Mouse (Mus musculus): Measurements from ENCODE around the gene Rdh5. TPM values are rescaled to one million over a fixed set of nuclear protein-coding genes. Genes with fewer than 3 reads are reported as not detected.

The Rdh5 gene
- polyA plus RNA-seq (2012; fragmentation: generic; extraction: Trizol), result 10 to 100 TPM in 1 of 2 experiments, 1 to 10 TPM in 1; 6.5 to 25.9 TPM

GRCm38 (mm10) chr10:128922822-128923012 is at the start of gene Rdh5:
Gene Rdh5, minus strand, starts transcription at chr10:128922888.

DNA sequence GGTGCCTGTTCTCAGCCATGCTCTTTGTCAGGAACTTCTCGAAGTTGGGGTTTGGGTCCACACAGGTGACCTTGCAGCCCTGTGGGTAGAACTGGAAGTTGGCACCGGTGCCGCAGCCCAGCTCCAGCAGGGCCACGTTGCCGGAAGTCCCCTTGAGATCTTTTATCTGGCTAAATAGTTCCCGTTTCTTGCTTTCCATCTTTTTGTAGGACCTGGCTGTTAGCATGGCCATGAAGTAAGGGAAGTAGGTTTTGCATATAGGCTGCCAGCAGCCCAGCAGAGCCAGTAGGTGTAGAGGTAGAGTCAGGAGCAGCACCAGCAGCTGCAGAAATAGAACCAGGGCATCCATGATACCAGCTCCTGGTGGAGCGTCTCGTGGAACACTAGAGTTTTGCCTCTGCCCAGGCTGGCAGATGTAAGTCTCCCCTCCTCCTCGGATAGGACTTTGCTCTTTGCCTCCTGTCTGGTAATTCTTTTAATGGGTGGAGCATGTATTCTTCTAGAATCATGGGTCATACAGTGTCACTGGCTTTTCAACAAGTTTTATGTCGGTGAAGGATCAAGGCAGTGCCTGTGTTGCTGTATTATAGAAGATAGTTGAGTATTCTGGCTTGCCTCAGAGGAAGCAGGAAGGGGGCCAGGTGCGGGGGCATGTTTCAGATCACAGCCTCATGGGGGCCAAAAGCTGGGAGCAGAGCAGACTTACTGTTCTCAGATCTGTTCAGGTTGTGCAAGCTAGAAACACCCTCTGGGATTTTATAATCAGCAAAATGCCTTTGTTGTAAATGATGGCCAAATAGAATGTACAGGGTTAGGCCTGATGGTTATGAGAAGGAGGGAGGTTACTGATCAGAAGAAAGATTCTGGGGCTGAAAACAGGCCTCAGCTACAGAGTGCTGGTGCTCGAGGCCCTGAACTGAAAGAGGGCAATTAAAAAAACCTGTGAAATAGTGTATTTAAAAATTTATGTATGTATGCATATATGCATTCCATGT is 38.2 kb upstream of the Rdh5 start, which contains the start of gene Mettl7b:
TSS of gene Mettl7b (minus strand) at position 399 of the 995 bp plus-strand sequence.

GRCm38 (mm10) chr10:128933574-128933973 is 10.9 kb upstream of the Rdh5 start, which contains the start of gene Itga7:
Gene Itga7, plus strand, starts transcription at chr10:128933818.

DNA sequence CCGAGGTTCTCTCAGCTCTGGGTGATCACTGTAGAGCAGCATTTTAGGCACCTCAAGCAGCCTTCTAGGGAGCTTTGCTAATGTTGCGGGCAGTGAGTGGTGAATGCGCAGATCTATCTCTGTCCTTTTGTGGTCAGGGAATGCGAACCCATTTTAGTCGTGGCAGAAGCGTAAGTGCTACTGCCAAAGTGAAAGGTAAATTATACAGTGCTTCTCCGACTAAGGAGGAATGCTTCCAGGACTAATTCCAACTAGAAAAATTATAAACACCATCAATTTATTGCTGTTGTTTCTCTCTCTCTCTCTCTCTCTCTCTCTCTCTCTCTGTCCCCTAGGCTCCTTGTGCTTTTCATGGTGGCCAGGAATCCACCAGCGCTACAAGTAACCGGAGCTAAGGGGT is 1.2 kb upstream of the Rdh5 start, which contains the start of gene Bloc1s1:
TSS of gene Bloc1s1 (minus strand) at position 101 of the 400 bp plus-strand sequence.

DNA sequence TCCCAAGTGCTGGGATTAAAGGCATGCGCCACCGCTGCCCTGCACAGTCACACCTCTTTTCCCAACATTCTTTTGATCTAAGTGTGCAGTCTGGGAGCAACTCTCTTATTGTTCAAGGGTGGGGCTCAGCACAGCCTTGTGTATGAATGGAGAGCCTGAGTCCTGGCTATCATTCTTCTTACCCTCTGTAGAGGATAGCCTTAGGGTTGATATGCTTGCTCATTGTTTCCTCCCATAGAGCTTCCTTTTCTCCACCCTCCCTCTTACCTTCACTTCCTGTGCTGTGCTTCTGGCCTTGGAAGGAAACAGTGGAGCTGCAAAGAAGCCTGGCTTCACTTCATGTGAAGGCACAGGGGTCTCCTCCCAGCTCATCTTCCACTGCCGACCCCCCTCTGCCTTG is 22.0 kb downstream of the Rdh5 start, which contains the start of gene Cd63:
TSS of gene Cd63 (plus strand) at position 292 of the 400 bp plus-strand sequence.

DNA sequence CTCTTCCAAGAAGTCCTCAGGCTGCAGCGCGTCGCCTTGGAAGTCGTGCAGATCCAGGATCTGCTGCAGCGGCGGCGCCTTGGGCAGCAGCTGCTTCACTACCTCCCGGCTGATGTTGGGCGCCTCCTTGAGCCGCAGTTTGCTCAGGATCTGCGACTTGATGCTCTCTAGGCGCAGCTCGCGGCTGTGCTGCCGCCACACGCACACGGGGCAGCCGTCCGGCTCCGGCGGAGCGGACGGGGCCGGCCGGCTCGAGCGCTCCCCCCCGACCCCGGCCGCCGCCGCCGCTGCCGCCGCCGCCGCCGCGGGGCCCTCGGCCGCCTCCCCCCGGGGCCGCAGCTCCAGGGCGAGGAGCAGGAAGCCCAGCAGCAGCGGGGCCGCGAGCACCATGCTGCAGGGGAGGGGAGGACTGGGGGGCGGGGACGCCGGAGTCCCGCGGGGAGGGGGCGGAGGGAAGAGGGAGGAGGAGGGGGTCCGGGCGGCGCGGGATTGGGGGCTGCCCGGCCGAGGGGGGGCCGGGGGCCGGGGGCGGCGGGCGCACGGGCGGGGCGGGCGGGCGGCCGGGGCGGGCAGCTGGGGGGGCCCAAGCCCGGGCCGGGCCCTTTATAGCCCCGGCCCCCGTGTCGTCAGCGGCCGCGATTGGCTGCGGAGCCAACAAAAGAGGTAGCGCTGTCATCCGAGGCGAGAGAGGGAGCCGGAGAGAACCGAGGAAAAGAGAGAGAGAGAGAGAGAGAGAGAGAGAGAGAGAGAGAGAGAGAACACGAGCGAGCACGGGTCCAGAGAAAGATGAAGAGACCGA is 31.2 kb downstream of the Rdh5 start, which contains the start of gene Gdf11:
TSS of gene Gdf11 (minus strand) at position 423 of the 799 bp plus-strand sequence.

Other genes starting within 250 kb of the Rdh5 start
- gene Suox, start 248.8 kb downstream of the Rdh5 start, polyA plus RNA-seq (2012; fragmentation: generic; extraction: Trizol), result 10 to 100 TPM in 1 of 2 experiments, 1 to 10 TPM in 1; 6.0 to 11.3 TPM
- 10 to 100 TPM; 12.3 to 76.2 TPM for gene Rab5b, start 226.6 kb downstream of the Rdh5 start, polyA plus RNA-seq (2012; fragmentation: generic; extraction: Trizol)
- gene Pmel, start 218.7 kb downstream of the Rdh5 start, polyA plus RNA-seq (2012; fragmentation: generic; extraction: Trizol), result under 1 TPM; 0.05 to 0.66 TPM
- 10 to 100 TPM in 1 of 2 experiments, 1 to 10 TPM in 1; 6.3 to 18.0 TPM for gene Cdk2, start 217.9 kb downstream of the Rdh5 start, polyA plus RNA-seq (2012; fragmentation: generic; extraction: Trizol)
- 1 to 10 TPM in 1 of 2 experiments, under 1 TPM in 1; 0.73 to 8.6 TPM for gene Dgka, start 178.0 kb downstream of the Rdh5 start, polyA plus RNA-seq (2012; fragmentation: generic; extraction: Trizol)
- 10 to 100 TPM; 34.2 to 39.0 TPM for gene Pym1, start 175.0 kb downstream of the Rdh5 start, polyA plus RNA-seq (2012; fragmentation: generic; extraction: Trizol)
- gene Mmp19, start 132.0 kb downstream of the Rdh5 start, polyA plus RNA-seq (2012; fragmentation: generic; extraction: Trizol), result 10 to 100 TPM in 1 of 2 experiments, under 1 TPM in 1; 0.77 to 12.4 TPM
- 10 to 100 TPM; 10.1 to 48.8 TPM for gene Dnajc14, start 118.8 kb downstream of the Rdh5 start, polyA plus RNA-seq (2012; fragmentation: generic; extraction: Trizol)
- 10 to 100 TPM; 14.8 to 25.5 TPM for gene Tmem198b, start 118.5 kb downstream of the Rdh5 start, polyA plus RNA-seq (2012; fragmentation: generic; extraction: Trizol)
- 10 to 100 TPM in 1 of 2 experiments, 1 to 10 TPM in 1; 4.9 to 44.4 TPM for gene Sarnp, start 105.6 kb downstream of the Rdh5 start, polyA plus RNA-seq (2012; fragmentation: generic; extraction: Trizol)
- 10 to 100 TPM; 27.5 to 30.0 TPM for gene Ormdl2, start 101.2 kb downstream of the Rdh5 start, polyA plus RNA-seq (2012; fragmentation: generic; extraction: Trizol)
- 10 to 100 TPM in 1 of 2 experiments, 1 to 10 TPM in 1; 4.7 to 18.4 TPM for gene Gdf11, start 31.2 kb downstream of the Rdh5 start, polyA plus RNA-seq (2012; fragmentation: generic; extraction: Trizol)
- 1,000 to 10,000 TPM; 1,350 to 2,032 TPM for gene Cd63, start 21.9 kb downstream of the Rdh5 start, polyA plus RNA-seq (2012; fragmentation: generic; extraction: Trizol)
- 100 to 1,000 TPM; 303 to 605 TPM for gene Bloc1s1, start 1.1 kb upstream of the Rdh5 start, polyA plus RNA-seq (2012; fragmentation: generic; extraction: Trizol)
- gene Itga7, start 10.9 kb upstream of the Rdh5 start, polyA plus RNA-seq (2012; fragmentation: generic; extraction: Trizol), result 1 to 10 TPM; 1.4 to 1.7 TPM
- under 1 TPM in 1 of 2 experiments, not detected in 1; 0.59 TPM for gene Mettl7b, start 38.1 kb upstream of the Rdh5 start, polyA plus RNA-seq (2012; fragmentation: generic; extraction: Trizol)
- not detected for gene Olfr9, start 66.5 kb upstream of the Rdh5 start, polyA plus RNA-seq (2012; fragmentation: generic; extraction: Trizol)
- gene Olfr763, start 87.9 kb upstream of the Rdh5 start, polyA plus RNA-seq (2012; fragmentation: generic; extraction: Trizol), result not detected
- gene Olfr764-ps1, start 117.0 kb upstream of the Rdh5 start, polyA plus RNA-seq (2012; fragmentation: generic; extraction: Trizol), result not detected
- not detected for gene Olfr765, start 127.1 kb upstream of the Rdh5 start, polyA plus RNA-seq (2012; fragmentation: generic; extraction: Trizol)
- not detected for gene Olfr766-ps1, start 146.1 kb upstream of the Rdh5 start, polyA plus RNA-seq (2012; fragmentation: generic; extraction: Trizol)
- not detected for gene Olfr767, start 160.0 kb upstream of the Rdh5 start, polyA plus RNA-seq (2012; fragmentation: generic; extraction: Trizol)
- gene Olfr768, start 176.5 kb upstream of the Rdh5 start, polyA plus RNA-seq (2012; fragmentation: generic; extraction: Trizol), result not detected
- gene Olfr769, start 195.0 kb upstream of the Rdh5 start, polyA plus RNA-seq (2012; fragmentation: generic; extraction: Trizol), result not detected
- not detected for gene Olfr770, start 216.1 kb upstream of the Rdh5 start, polyA plus RNA-seq (2012; fragmentation: generic; extraction: Trizol)
- gene Olfr771, start 241.9 kb upstream of the Rdh5 start, polyA plus RNA-seq (2012; fragmentation: generic; extraction: Trizol), result not detected

Data from C3H10T1/2 (cell line).